Mouse (Mus musculus): ENCODE results near the gene Sec24b. TPM values are rescaled to one million over a fixed set of nuclear protein-coding genes. Genes with fewer than 3 reads are reported as not detected.

The Sec24b gene
- total RNA-seq (2022): 10 to 100 TPM; 61.0 to 96.2 (median 73.9) TPM

GRCm38 (mm10) chr3:130061281-130061680, at the start of gene Sec24b:
Sec24b (minus strand) TSS chr3:130061553.
- DNase-seq: peak; percentile 34

GRCm38 (mm10) chr3:130104471-130104870, 43.1 kb upstream of the Sec24b start:
- no peak for DNase-seq

GRCm38 (mm10) chr3:130103486-130103885, 42.1 kb upstream of the Sec24b start:
- DNase-seq: no peak

- DNase-seq: no peak
These were observed 33.9 kb upstream of the Sec24b start for GRCm38 (mm10) chr3:130095160-130095781.

- no peak for DNase-seq
These were observed 32.9 kb upstream of the Sec24b start for GRCm38 (mm10) chr3:130094125-130094704.

- DNase-seq: no peak
These were observed 29.1 kb upstream of the Sec24b start for GRCm38 (mm10) chr3:130090460-130090859.

- DNase-seq: no peak
These were observed 27.3 kb upstream of the Sec24b start for GRCm38 (mm10) chr3:130088654-130089053.

- no peak for DNase-seq
These were observed 26.1 kb upstream of the Sec24b start for GRCm38 (mm10) chr3:130087466-130087865.

GRCm38 (mm10) chr3:130086372-130087080, 25.2 kb upstream of the Sec24b start:
- DNase-seq: no peak

GRCm38 (mm10) chr3:130083312-130083711, 22.0 kb upstream of the Sec24b start:
- DNase-seq: no peak

- no peak for DNase-seq
These were observed 19.3 kb upstream of the Sec24b start for GRCm38 (mm10) chr3:130080666-130081065.

- DNase-seq: peak; percentile 39
These were observed 18.4 kb upstream of the Sec24b start for GRCm38 (mm10) chr3:130079794-130080193.

GRCm38 (mm10) chr3:130077291-130077690, 15.9 kb upstream of the Sec24b start:
- DNase-seq: no peak

- no peak for DNase-seq
These were observed 14.4 kb upstream of the Sec24b start for GRCm38 (mm10) chr3:130075746-130076145.

- DNase-seq: peak; percentile 28
These were observed 11.7 kb upstream of the Sec24b start for GRCm38 (mm10) chr3:130073085-130073484.

GRCm38 (mm10) chr3:130071918-130072317, 10.6 kb upstream of the Sec24b start:
- DNase-seq: no peak

GRCm38 (mm10) chr3:130060396-130061029, 840 bp downstream of the Sec24b start:
- peak; percentile 62 for DNase-seq

GRCm38 (mm10) chr3:130059805-130060395, 1.5 kb downstream of the Sec24b start:
- peak; percentile 19 for DNase-seq

GRCm38 (mm10) chr3:130058488-130058887, 2.9 kb downstream of the Sec24b start:
- DNase-seq: no peak

GRCm38 (mm10) chr3:130057569-130058345, 3.6 kb downstream of the Sec24b start:
- no peak for DNase-seq

GRCm38 (mm10) chr3:130055416-130056385, 5.7 kb downstream of the Sec24b start:
- DNase-seq: no peak
